Mouse (Mus musculus) hindbrain, embryonic 14.5 days (tissue): ENCODE results near the gene Cacna2d1. TPM values are rescaled to one million over a fixed set of nuclear protein-coding genes. Genes with fewer than 3 reads are reported as not detected.

Experiments used
- ATAC-seq: fragments of 200-750 bp; cut with Nextera tagmentation; 2 replicates; pipeline ENCODE4 v1.8.0; 2017; ENCODE audit warnings: moderate number of reproducible peaks, mild to moderate bottlenecking, moderate TSS enrichment, moderate library complexity; ENCODE audit not compliant: low FRiP score
- DNase-seq: peaks from one replicate; pipeline ENCODE4 v3.0.0-alpha.2; 2015; ENCODE audit warnings: low spot score
- H3K27ac ChIP-seq: fragments of 300-500 bp; sonication (generic); 2 replicates; pipeline ENCODE4 v1.5.1; 2014; ENCODE audit warnings: mild to moderate bottlenecking, moderate library complexity
- H3K27me3 ChIP-seq: fragments of 300-500 bp; sonication (generic); 2 replicates; pipeline ENCODE4 v1.6.1; 2014; ENCODE audit warnings: mild to moderate bottlenecking, low read length, mixed read lengths; ENCODE audit not compliant: control insufficient read depth, insufficient read depth
- H3K36me3 ChIP-seq: fragments of 300-500 bp; sonication (generic); replicated peaks from 2 replicates; pipeline ENCODE4 v1.6.1; 2014; ENCODE audit not compliant: control insufficient read depth, insufficient read depth
- H3K4me1 ChIP-seq: fragments of 300-500 bp; sonication (generic); replicated peaks from 2 replicates; pipeline ENCODE4 v1.6.1; 2014; ENCODE audit warnings: antibody characterized with exemption, low read length, mixed read lengths; ENCODE audit not compliant: control insufficient read depth, insufficient read depth
- H3K4me2 ChIP-seq: fragments of 300-500 bp; sonication (generic); replicated peaks from 2 replicates; pipeline ENCODE4 v1.6.1; 2014; ENCODE audit warnings: mild to moderate bottlenecking, moderate library complexity
- H3K4me3 ChIP-seq: fragments of 300-500 bp; sonication (generic); replicated peaks from 2 replicates; pipeline ENCODE4 v1.5.1; 2014; ENCODE audit warnings: mild to moderate bottlenecking, low read length
- H3K9ac ChIP-seq: fragments of 300-500 bp; sonication (generic); 2 replicates; pipeline ENCODE4 v1.6.1; 2014
- H3K9me3 ChIP-seq: fragments of 300-500 bp; sonication (generic); 2 replicates; pipeline ENCODE4 v1.6.1; 2016; ENCODE audit warnings: low read length; ENCODE audit not compliant: control insufficient read depth
- WGBS: fragments of 180-500 bp; shearing (Covaris S2); extraction: QIAGEN DNeasy Blood & Tissue Kit; methylation state at CpG from one replicate; pipeline ENCODE4 v1.1.7; 2014; 5-methylcytosine and 5-hydroxymethylcytosine counted together
- polyA plus RNA-seq: library from polyadenylated mRNA; unstranded; fragments of >200 nt; fragmentation: Nextera tagmentation; extraction: Ambion mirVana; gene quantifications from 2 replicates; pipeline ENCODE4 v1.2.1, GENCODE M21; 2014

Gene Cacna2d1
- polyA plus RNA-seq, 1 experiment from 2014 or later = 40.3 TPM

- DNase-seq (no peak), ATAC-seq (no peak; the same call in 1 of the 2 replicates)
- no peaks in the 10 kb centered on the region for H3K9me3 ChIP-seq
- no peaks in the 10 kb centered on the region for H3K27me3 ChIP-seq
- no peak overlapping the region for H3K27ac ChIP-seq
- H3K9ac ChIP-seq = no peak overlapping the region
- WGBS = 41% methylated on average over 2 of the region's 2 CpGs
- H3K36me3 ChIP-seq = no peaks in the 10 kb centered on the region
- no peaks in the 10 kb centered on the region; the same call in 1 of the 2 replicates for H3K4me1 ChIP-seq
- H3K4me2 ChIP-seq = no peak overlapping the region
- no peak overlapping the region for H3K4me3 ChIP-seq
These were observed 309.1 kb downstream of the Cacna2d1 start for GRCm38 (mm10) chr5:16243599-16243998.

- H3K27ac ChIP-seq = no peak overlapping the region; the same call in 1 of the 2 replicates
- 53% methylated on average over 6 of the region's 6 CpGs for WGBS
- no peak overlapping the region for H3K4me3 ChIP-seq
- no peaks in the 10 kb centered on the region for H3K36me3 ChIP-seq
- no peaks in the 10 kb centered on the region for H3K4me1 ChIP-seq
- ATAC-seq = no peak
- no peaks in the 10 kb centered on the region for H3K27me3 ChIP-seq
- H3K4me2 ChIP-seq = no peak overlapping the region
- H3K9me3 ChIP-seq = no peaks in the 10 kb centered on the region
- H3K9ac ChIP-seq = no peak overlapping the region
- DNase-seq = no peak
These were observed 318.4 kb downstream of the Cacna2d1 start for GRCm38 (mm10) chr5:16252738-16253513.

- Histone ChIP-seq H3K4me1 (no peaks in the 10 kb centered on the region), H3K27ac (no peak overlapping the region), H3K36me3 (no peaks in the 10 kb centered on the region), H3K9ac (no peak overlapping the region), H3K4me3 (no peak overlapping the region), H3K9me3 (no peaks in the 10 kb centered on the region), H3K27me3 (no peaks in the 10 kb centered on the region), H3K4me2 (no peak overlapping the region)
- 76% methylated on average over 1 of the region's 1 CpGs for WGBS
- ATAC-seq (no peak), DNase-seq (no peak)
These were observed 319.3 kb downstream of the Cacna2d1 start for GRCm38 (mm10) chr5:16253768-16254167.

- no peak overlapping the region for H3K4me3 ChIP-seq
- no peaks in the 10 kb centered on the region for H3K36me3 ChIP-seq
- no peak overlapping the region for H3K27ac ChIP-seq
- no peak overlapping the region for H3K9ac ChIP-seq
- no peaks in the 10 kb centered on the region for H3K9me3 ChIP-seq
- H3K4me1 ChIP-seq = 0 out of 2 replicates have a peak, but pooled peaks cover 2% of the 10 kb centered on the region
- WGBS = 61% methylated on average over 6 of the region's 6 CpGs
- H3K27me3 ChIP-seq = no peaks in the 10 kb centered on the region
- ATAC-seq (no peak), DNase-seq (no peak)
- no peak overlapping the region for H3K4me2 ChIP-seq
These were observed 330.9 kb downstream of the Cacna2d1 start for GRCm38 (mm10) chr5:16265385-16265784.

- no peaks in the 10 kb centered on the region for H3K27me3 ChIP-seq
- no peaks in the 10 kb centered on the region for H3K9me3 ChIP-seq
- H3K4me2 ChIP-seq = no peak overlapping the region
- no peak for DNase-seq
- 81% methylated on average over 2 of the region's 2 CpGs for WGBS
- no peaks in the 10 kb centered on the region; the same call in 1 of the 2 replicates for H3K36me3 ChIP-seq
- no peak overlapping the region for H3K4me3 ChIP-seq
- H3K9ac ChIP-seq = no peak overlapping the region
- no peak overlapping the region for H3K27ac ChIP-seq
- no peaks in the 10 kb centered on the region for H3K4me1 ChIP-seq
- ATAC-seq = no peak
These were observed 342.6 kb downstream of the Cacna2d1 start for GRCm38 (mm10) chr5:16277058-16277457.

GRCm38 (mm10) chr5:16281229-16281628, 346.7 kb downstream of the Cacna2d1 start:
- 88% methylated on average over 5 of the region's 5 CpGs for WGBS
- H3K9ac ChIP-seq = no peak overlapping the region
- no peak overlapping the region for H3K4me2 ChIP-seq
- no peaks in the 10 kb centered on the region for H3K27me3 ChIP-seq
- no peaks in the 10 kb centered on the region for H3K9me3 ChIP-seq
- H3K4me3 ChIP-seq = no peak overlapping the region
- H3K36me3 ChIP-seq = no peaks in the 10 kb centered on the region; the same call in 1 of the 2 replicates
- ATAC-seq (no peak), DNase-seq (no peak)
- no peaks in the 10 kb centered on the region for H3K4me1 ChIP-seq
- H3K27ac ChIP-seq = no peak overlapping the region

GRCm38 (mm10) chr5:16293223-16293622, 358.7 kb downstream of the Cacna2d1 start:
- ATAC-seq (no peak), DNase-seq (peak; percentile 85)
- no peak overlapping the region for H3K9ac ChIP-seq
- no peaks in the 10 kb centered on the region for H3K4me1 ChIP-seq
- H3K27ac ChIP-seq = no peak overlapping the region
- H3K27me3 ChIP-seq = no peaks in the 10 kb centered on the region
- no peak overlapping the region for H3K4me2 ChIP-seq
- H3K36me3 ChIP-seq = no peaks in the 10 kb centered on the region
- H3K9me3 ChIP-seq = no peaks in the 10 kb centered on the region
- WGBS = 13% methylated on average over 1 of the region's 1 CpGs
- no peak overlapping the region for H3K4me3 ChIP-seq

GRCm38 (mm10) chr5:16293825-16294224, 359.3 kb downstream of the Cacna2d1 start:
- Histone ChIP-seq H3K4me2 (no peak overlapping the region), H3K27ac (no peak overlapping the region), H3K9ac (no peak overlapping the region), H3K4me3 (no peak overlapping the region), H3K4me1 (no peaks in the 10 kb centered on the region), H3K27me3 (no peaks in the 10 kb centered on the region), H3K36me3 (no peaks in the 10 kb centered on the region), H3K9me3 (no peaks in the 10 kb centered on the region)
- 66% methylated on average over 4 of the region's 4 CpGs for WGBS
- DNase-seq (no peak), ATAC-seq (no peak)

- H3K4me3 ChIP-seq = no peak overlapping the region
- ATAC-seq (no peak), DNase-seq (no peak)
- H3K9me3 ChIP-seq = no peaks in the 10 kb centered on the region
- no peaks in the 10 kb centered on the region for H3K36me3 ChIP-seq
- H3K27me3 ChIP-seq = no peaks in the 10 kb centered on the region
- H3K4me1 ChIP-seq = no peaks in the 10 kb centered on the region
- 62% methylated on average over 4 of the region's 4 CpGs for WGBS
- no peak overlapping the region for H3K9ac ChIP-seq
- no peak overlapping the region for H3K4me2 ChIP-seq
- H3K27ac ChIP-seq = no peak overlapping the region
These were observed 360.2 kb downstream of the Cacna2d1 start for GRCm38 (mm10) chr5:16294708-16295107.
